Mouse (Mus musculus) kidney, embryonic 16.5 days (tissue): Measurements from ENCODE around the gene Plekha7. TPM values are rescaled to one million over a fixed set of nuclear protein-coding genes. Genes with fewer than 3 reads are reported as not detected.
A peak's percentile ranks its signal among the peaks of the same experiment; 100 is the strongest.

Experiments
- ATAC-seq: fragments of 200-750 bp; cut with Nextera tagmentation; 2 replicates; pipeline ENCODE4 v1.8.0; 2017; ENCODE audit warnings: moderate TSS enrichment; ENCODE audit not compliant: low FRiP score, low TSS enrichment
- H3K27ac ChIP-seq: fragments of 300-500 bp; sonication (generic); 2 replicates; pipeline ENCODE4 v1.5.1; 2014; ENCODE audit warnings: low read length
- H3K27me3 ChIP-seq: fragments of 300-500 bp; sonication (generic); 2 replicates; pipeline ENCODE4 v1.6.1; 2014; ENCODE audit warnings: low read length, control low read depth, mixed read lengths; ENCODE audit not compliant: insufficient read depth
- H3K36me3 ChIP-seq: fragments of 300-500 bp; sonication (generic); 2 replicates; pipeline ENCODE4 v1.6.1; 2014; ENCODE audit warnings: low read length, control low read depth, mixed read lengths; ENCODE audit not compliant: insufficient read depth
- H3K4me1 ChIP-seq: fragments of 300-500 bp; sonication (generic); 2 replicates; pipeline ENCODE4 v1.6.1; 2014; ENCODE audit warnings: low read length, control low read depth, mixed read lengths; ENCODE audit not compliant: insufficient read depth
- H3K4me2 ChIP-seq: fragments of 300-500 bp; sonication (generic); replicated peaks from 2 replicates; pipeline ENCODE4 v1.6.1; 2014; ENCODE audit warnings: low read depth, low read length
- H3K4me3 ChIP-seq: fragments of 300-500 bp; sonication (generic); 2 replicates; pipeline ENCODE4 v1.5.1; 2014; ENCODE audit warnings: mild to moderate bottlenecking, low read length
- H3K9ac ChIP-seq: fragments of 300-500 bp; sonication (generic); replicated peaks from 2 replicates; pipeline ENCODE4 v1.6.1; 2014; ENCODE audit warnings: low read length
- H3K9me3 ChIP-seq: fragments of 300-500 bp; sonication (generic); 2 replicates; pipeline ENCODE4 v1.6.1; 2016; ENCODE audit warnings: low read length, control low read depth
- WGBS: fragments of 180-500 bp; shearing (Covaris S2); extraction: QIAGEN DNeasy Blood & Tissue Kit; methylation state at CpG from one replicate; pipeline ENCODE4 v1.1.7; 2014; 5-methylcytosine and 5-hydroxymethylcytosine counted together
- polyA plus RNA-seq: library from polyadenylated mRNA; unstranded; fragments of >200 nt; fragmentation: Nextera tagmentation; extraction: Ambion mirVana; gene quantifications from 2 replicates; pipeline ENCODE4 v1.2.1, GENCODE M21; 2015

The Plekha7 gene
- polyA plus RNA-seq, 1 experiment from 2014 or later = 13.1 TPM

DNA sequence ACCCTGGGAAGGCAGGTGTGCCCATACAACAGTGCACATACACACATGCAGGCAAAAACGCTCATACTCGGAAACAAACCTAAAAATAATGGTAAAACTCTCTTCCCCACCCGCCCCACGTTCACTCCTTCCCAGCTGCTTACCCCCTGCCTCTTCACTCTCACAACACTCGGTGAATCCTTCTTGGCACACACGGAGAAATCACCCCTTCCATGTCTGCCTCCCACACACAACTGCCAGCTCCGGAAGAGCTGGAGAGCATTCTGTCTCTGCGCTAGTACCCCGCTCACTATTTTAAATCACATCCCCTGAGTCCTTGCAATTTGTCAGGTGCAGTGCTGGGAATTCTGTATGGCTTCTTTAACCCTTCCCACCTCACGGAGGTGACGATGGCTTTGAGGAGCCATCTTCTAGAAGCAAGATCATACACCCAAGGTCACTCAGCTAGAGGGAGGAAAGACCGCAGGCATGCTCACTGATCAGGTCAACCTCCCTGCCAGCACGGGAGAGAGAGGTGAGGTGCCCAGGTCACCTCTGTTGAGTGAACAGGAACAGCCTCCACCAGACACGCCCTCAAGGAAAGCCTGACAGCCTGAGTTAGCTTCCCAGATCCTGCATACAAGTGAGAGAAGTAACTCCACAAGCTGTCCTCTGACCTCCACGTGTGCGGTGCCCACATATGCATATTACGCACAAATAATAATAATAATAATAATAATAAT lies 49.6 kb downstream of the Plekha7 start:
- no peaks in the 10 kb centered on the region for H3K36me3 ChIP-seq
- H3K9ac ChIP-seq = no peak overlapping the region
- H3K4me3 ChIP-seq = no peak overlapping the region
- H3K27me3 ChIP-seq = no peaks in the 10 kb centered on the region
- no peaks in the 10 kb centered on the region for H3K9me3 ChIP-seq
- peaks cover 13% of the 10 kb centered on the region for H3K4me1 ChIP-seq
- no peak overlapping the region for H3K27ac ChIP-seq
- 53% methylated on average over 17 of the region's 17 CpGs for WGBS
- H3K4me2 ChIP-seq = peak overlapping the region; percentile 5; the same call in 1 of the 2 replicates
- ATAC-seq = peak; percentile 49; the same call in 1 of the 2 replicates

DNA sequence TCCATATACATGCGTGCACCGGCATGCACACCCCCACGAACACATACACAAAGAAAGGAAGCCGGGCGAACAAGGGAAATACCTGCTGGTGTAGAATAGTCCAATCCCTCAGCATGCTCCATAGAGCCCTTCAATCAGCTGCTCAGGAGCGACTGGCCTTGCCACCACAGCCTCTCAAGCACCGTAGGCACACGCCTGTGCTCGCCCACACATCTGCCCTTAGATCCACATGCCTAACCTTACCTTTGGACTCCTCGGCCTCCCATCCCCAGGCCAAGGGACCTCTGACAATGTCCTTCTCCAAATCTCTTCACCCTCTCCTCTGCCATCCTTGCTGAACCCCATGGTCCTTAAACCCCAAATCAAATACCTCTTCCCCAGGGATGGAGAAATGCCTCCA lies 50.2 kb downstream of the Plekha7 start:
- whole genome bisulfite sequencing = 90% methylated on average over 10 of the region's 10 CpGs

DNA sequence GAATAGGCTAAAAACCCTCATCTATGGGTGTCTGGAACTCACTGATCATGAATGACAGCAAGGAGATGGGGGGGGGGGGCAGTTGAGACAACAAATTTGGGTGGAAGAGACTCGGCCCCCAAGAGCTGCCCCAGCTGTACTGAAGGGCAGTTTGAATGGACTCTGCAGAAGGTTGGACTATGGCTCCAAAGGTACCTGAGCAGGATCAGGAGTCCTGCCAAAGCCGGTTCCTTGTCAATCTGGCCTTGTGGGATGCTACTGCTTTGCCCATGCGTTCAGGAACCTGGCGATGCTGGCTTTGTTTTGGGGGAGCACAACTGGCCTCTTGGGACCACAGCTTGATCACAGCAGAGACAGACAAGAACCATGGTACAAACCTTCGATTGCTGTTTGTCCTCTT lies 52.5 kb downstream of the Plekha7 start:
- Histone ChIP-seq H3K9ac (no peak overlapping the region), H3K36me3 (no peaks in the 10 kb centered on the region), H3K27ac (no peak overlapping the region), H3K4me3 (no peak overlapping the region), H3K4me2 (no peak overlapping the region), H3K9me3 (no peaks in the 10 kb centered on the region), H3K4me1 (peaks cover 5% of the 10 kb centered on the region; the same call in 1 of the 2 replicates), H3K27me3 (no peaks in the 10 kb centered on the region)
- ATAC-seq = no peak
- WGBS = 85% methylated on average over 5 of the region's 5 CpGs

More for the DNA sequence above, 50.2 kb downstream of the Plekha7 start:
- no peaks in the 10 kb centered on the region for H3K36me3 ChIP-seq
- H3K4me3 ChIP-seq = no peak overlapping the region
- H3K9me3 ChIP-seq = no peaks in the 10 kb centered on the region
- H3K27me3 ChIP-seq = no peaks in the 10 kb centered on the region
- no peak overlapping the region for H3K4me2 ChIP-seq
- no peak overlapping the region for H3K27ac ChIP-seq
- peaks cover 12% of the 10 kb centered on the region for H3K4me1 ChIP-seq
- no peak overlapping the region for H3K9ac ChIP-seq
- ATAC-seq = no peak

DNA sequence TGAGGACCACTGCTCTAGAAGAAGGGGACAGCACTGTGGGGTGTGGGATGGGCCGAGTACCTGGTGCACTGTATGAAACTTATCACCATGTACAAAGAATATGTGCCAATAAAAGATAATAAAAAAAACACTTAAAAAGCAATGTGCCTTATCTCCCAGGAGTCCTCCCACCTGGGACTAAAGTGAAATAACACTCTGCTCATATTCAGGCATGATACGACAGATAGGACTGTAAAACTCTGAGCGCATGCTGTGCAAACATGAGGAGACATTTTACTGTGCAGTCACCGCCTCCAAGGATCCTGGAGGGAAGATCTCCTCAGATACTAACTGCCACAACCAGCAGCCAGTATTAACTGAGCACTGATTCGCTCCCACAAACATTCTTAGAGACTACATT lies 53.5 kb downstream of the Plekha7 start:
- Histone ChIP-seq H3K27me3 (no peaks in the 10 kb centered on the region), H3K36me3 (no peaks in the 10 kb centered on the region), H3K4me1 (peaks cover 5% of the 10 kb centered on the region; the same call in 1 of the 2 replicates), H3K27ac (no peak overlapping the region), H3K9ac (no peak overlapping the region), H3K9me3 (no peaks in the 10 kb centered on the region), H3K4me3 (no peak overlapping the region), H3K4me2 (no peak overlapping the region)
- 82% methylated on average over 5 of the region's 5 CpGs for WGBS
- no peak for ATAC-seq

DNA sequence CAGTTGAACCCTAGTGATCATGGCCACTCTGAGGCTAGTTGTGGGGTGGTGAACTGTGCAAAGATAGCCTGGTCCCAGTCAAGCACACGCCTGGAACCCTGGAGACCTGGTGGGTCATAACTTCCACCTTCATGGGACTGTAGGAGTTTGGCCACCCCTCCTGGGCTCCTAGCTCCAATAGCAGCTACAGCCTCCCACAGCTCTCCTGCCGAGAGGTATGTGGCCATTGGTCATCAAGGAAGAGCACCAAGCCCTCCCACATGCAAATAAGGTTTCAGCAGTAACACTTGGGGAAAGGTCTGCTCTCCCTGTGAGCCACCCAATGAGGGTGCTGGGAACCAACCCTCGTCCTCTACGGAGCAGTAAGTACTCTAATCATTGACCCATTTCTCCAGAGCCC lies 55.7 kb downstream of the Plekha7 start:
- Histone ChIP-seq H3K4me1 (no peaks in the 10 kb centered on the region), H3K27ac (no peak overlapping the region), H3K4me2 (no peak overlapping the region), H3K9ac (no peak overlapping the region), H3K9me3 (no peaks in the 10 kb centered on the region), H3K36me3 (no peaks in the 10 kb centered on the region), H3K27me3 (no peaks in the 10 kb centered on the region), H3K4me3 (no peak overlapping the region)
- 70% methylated on average over 4 of the region's 4 CpGs for WGBS
- ATAC-seq = no peak

DNA sequence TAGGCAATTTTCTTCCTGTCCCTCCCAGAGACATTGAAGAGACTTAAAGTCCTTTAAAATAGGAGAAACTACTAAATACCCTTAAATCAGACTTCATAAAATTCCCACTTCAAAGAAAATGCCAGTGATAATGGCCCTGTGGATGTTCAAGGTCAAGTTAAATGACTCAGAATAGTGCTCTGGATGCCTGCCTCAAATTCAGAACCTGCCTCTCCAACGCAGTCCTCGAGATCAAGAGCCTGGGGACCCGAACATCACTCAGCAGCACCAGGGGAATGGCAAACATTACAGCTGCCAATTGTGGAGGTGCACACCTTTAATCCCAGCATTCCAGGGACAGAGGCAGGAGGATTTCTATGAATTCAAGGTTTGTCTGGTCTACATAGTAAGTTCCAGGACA lies 56.7 kb downstream of the Plekha7 start:
- Histone ChIP-seq H3K27me3 (no peaks in the 10 kb centered on the region), H3K36me3 (no peaks in the 10 kb centered on the region), H3K4me3 (no peak overlapping the region), H3K27ac (no peak overlapping the region), H3K4me2 (no peak overlapping the region), H3K4me1 (peaks cover 8% of the 10 kb centered on the region), H3K9me3 (no peaks in the 10 kb centered on the region), H3K9ac (no peak overlapping the region)
- ATAC-seq = no peak
- 77% methylated on average over 3 of the region's 3 CpGs for WGBS

DNA sequence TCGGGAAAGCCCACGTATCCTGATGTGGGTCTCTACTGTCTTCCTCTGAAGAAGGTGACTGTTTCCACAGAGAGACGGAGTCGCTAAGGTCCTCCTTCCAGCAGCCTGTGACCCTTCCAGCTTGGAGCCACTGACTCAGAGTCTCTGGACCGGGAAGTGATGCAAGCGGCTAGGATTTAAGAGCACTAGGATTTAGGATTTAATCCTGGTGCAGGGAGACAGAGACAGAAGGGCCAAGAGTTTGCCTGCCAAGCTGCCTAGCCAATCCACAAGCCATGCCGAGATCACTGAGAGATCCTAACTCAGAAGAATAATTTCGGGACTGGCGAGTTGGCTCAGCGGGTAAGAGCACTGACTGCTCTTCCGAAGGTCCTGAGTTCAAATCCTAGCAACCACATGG lies 59.6 kb downstream of the Plekha7 start:
- peaks cover 11% of the 10 kb centered on the region for H3K4me1 ChIP-seq
- ATAC-seq = no peak
- no peak overlapping the region for H3K4me3 ChIP-seq
- WGBS = 95% methylated on average over 11 of the region's 11 CpGs
- H3K9ac ChIP-seq = no peak overlapping the region
- H3K27ac ChIP-seq = no peak overlapping the region
- no peaks in the 10 kb centered on the region for H3K36me3 ChIP-seq
- no peak overlapping the region for H3K4me2 ChIP-seq
- no peaks in the 10 kb centered on the region for H3K27me3 ChIP-seq
- no peaks in the 10 kb centered on the region for H3K9me3 ChIP-seq

DNA sequence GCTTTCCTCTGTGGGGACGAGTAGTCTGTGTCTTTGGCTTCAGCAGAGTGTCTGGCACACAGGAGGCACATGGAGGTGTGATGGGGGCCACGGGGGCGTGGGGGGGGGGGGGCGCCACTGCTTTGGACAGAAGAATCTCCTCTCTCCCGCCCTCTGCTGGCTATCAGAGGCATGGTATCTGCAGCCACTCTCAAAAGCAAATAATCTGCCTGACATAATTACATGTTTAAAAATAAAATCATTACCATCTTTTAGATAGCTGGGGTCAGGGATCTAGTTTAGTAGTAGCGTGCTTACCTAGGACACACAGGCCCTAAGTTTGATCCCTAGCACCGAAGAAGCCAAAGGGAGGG lies 60.8 kb downstream of the Plekha7 start:
- peaks cover 11% of the 10 kb centered on the region for H3K4me1 ChIP-seq
- peak overlapping the region; percentile 17; the same call in 1 of the 2 replicates for H3K4me2 ChIP-seq
- WGBS = 12% methylated on average over 4 of the region's 7 CpGs
- H3K9ac ChIP-seq = no peak overlapping the region
- H3K4me3 ChIP-seq = no peak overlapping the region
- no peak overlapping the region for H3K27ac ChIP-seq
- 0 out of 2 replicates have a peak, but pooled peaks have one; percentile 18 for ATAC-seq
- no peaks in the 10 kb centered on the region for H3K27me3 ChIP-seq
- no peaks in the 10 kb centered on the region for H3K36me3 ChIP-seq
- no peaks in the 10 kb centered on the region for H3K9me3 ChIP-seq

DNA sequence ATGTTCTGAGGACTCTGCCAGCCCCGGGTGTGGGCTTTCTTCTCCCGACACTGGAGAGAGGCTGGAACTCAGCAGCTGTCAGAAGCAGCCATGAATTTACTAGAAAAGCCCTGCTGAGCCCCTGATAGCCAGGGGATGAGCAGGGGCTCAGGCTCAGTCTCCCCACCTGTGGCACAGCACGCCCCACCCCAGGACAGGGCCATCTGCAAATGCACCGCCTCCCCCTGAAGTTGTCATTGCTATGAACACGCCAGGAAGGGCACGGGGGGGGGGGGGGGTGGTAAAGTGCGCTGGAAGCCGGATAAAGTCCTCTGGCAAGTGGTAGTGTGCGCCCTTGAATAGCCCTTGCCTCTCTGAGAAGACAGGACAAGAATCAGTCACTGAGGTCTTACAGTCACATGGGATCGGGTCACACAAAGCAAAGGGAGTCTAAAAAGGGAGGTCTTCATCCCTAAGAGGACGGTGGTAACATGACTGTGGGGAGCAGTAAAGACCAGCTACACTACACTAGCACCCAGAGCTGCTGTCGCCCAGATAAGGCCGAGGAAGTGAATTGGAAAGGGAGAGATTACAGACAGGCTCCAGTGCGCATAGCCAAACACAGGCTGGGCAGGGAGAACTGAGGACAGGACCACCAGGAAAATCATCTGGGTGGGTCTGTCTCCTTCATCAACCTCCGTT lies 61.3 kb downstream of the Plekha7 start:
- WGBS = 30% methylated on average over 13 of the region's 15 CpGs
- H3K4me2 ChIP-seq = peak overlapping the region; percentile 17; the same call in 1 of the 2 replicates
- H3K9ac ChIP-seq = no peak overlapping the region
- no peaks in the 10 kb centered on the region for H3K9me3 ChIP-seq
- ATAC-seq = peak; percentile 36; the same call in 1 of the 2 replicates
- no peaks in the 10 kb centered on the region for H3K27me3 ChIP-seq
- no peaks in the 10 kb centered on the region for H3K36me3 ChIP-seq
- no peak overlapping the region for H3K27ac ChIP-seq
- H3K4me1 ChIP-seq = peaks cover 13% of the 10 kb centered on the region
- H3K4me3 ChIP-seq = no peak overlapping the region
